8 mouse cellular contexts compared by ENCODE assay signal in the genomic region with DNA sequence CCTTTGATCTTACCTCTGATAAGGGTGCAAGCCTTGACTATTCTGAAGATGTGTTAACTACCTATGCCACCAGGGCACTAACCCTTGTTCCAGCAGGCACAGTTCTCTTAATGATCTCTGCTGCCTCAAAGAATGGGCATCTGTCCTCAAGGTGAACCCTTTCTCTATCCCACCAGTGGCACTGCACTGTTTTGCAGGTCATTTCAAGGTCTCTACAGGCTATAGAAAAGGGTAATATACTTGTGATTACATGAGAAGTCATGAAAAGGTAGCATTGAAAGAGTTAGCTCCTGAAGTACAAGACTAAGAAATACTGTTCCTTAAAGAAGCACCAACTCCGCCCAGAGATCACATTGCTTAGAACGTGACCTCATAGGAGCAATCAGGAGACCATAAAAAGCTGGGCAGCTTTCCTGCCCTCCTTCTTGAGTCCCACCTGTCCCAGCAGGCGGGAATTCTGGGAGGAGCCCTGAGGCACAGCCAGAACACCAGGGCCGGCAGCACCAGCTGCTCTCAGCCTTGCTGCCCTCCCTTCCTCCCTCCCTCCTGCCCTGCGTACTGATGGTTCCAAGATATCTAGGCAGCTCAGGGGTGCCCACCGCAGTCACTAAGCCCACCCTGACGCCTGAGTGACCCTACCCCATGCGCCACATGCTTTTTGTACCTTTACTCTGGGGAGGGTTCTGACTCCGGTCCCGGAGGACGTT.
DNase-seq lines count a peak whose midpoint lies in the region; ATAC-seq and TF ChIP-seq lines count a peak whose summit lies in the region.

No protein-coding gene starts in this region.

- H3K4me2 ChIP-seq in forebrain, embryonic 11.5 days (ENCODE audit: low read depth, low read length, severe bottlenecking) = peak overlapping the region; percentile 83
- peak overlapping the region; percentile 71 for H3K4me2 ChIP-seq in hindbrain, embryonic 14.5 days (replicated peaks)
- peak overlapping the region; percentile 61 for H3K4me2 ChIP-seq in liver, embryonic 13.5 days

- peak; percentile 80 for ATAC-seq in forebrain, embryonic 11.5 days (replicated peaks; ENCODE audit: low FRiP score)
- peak; percentile 67 for ATAC-seq in hindbrain, embryonic 14.5 days (ENCODE audit: low FRiP score)
- ATAC-seq in liver, embryonic 13.5 days (ENCODE audit: low read depth) = peak; percentile 62

- peak overlapping the region; percentile 76 for H3K27ac ChIP-seq in forebrain, embryonic 11.5 days (ENCODE audit: low read depth, low read length)
- peak overlapping the region; percentile 85 for H3K27ac ChIP-seq in hindbrain, embryonic 14.5 days
- H3K27ac ChIP-seq in liver, embryonic 13.5 days = peak overlapping the region; percentile 19; the same call in 1 of the 2 replicates

- no peaks in the 10 kb centered on the region for H3K9me3 ChIP-seq in forebrain, embryonic 11.5 days (ENCODE audit: control insufficient read depth, low read length)
- H3K9me3 ChIP-seq in hindbrain, embryonic 14.5 days (ENCODE audit: control insufficient read depth, low read length) = no peaks in the 10 kb centered on the region
- no peaks in the 10 kb centered on the region for H3K9me3 ChIP-seq in liver, embryonic 13.5 days (replicated peaks)

- TF ChIP-seq POLR2A in brain, embryonic 14.5 days (IDR thresholded peaks at IDR 0.05; ENCODE audit: borderline replicate concordance, extremely low read depth, insufficient read depth, insufficient read length, poor library complexity, severe bottlenecking) = no peak

- peak; percentile 30 to 73 for DNase-seq in left cerebral cortex, postnatal 14 days (ENCODE audit: low spot score in 2 of 2)
- no peak for DNase-seq in left cerebral cortex, adult 11 months (ENCODE audit: low spot score)
- peak; percentile 86 for DNase-seq in brain, embryonic 14.5 days (ENCODE audit: low read depth)
- DNase-seq in forebrain, embryonic 11.5 days (ENCODE audit: low spot score) = peak; percentile 67
- no peak for DNase-seq in hindbrain, embryonic 14.5 days (ENCODE audit: low spot score)
- DNase-seq in liver, embryonic 13.5 days = no peak
- DNase-seq in natural killer cell, adult 2 months (ENCODE audit: low spot score in 2 of 2) = peak; percentile 67
- DNase-seq in ovary, adult 18-20 months (ENCODE audit: low spot score) = no peak

- intact Hi-C loops in left cerebral cortex, postnatal 14 days (cut with DNase I) = loop anchor here (5.0 kb wide), 1 partner anchor 151 kb away; no protein-coding TSS in a partner anchor

- no peaks in the 10 kb centered on the region for H3K27me3 ChIP-seq in forebrain, embryonic 11.5 days (ENCODE audit: control insufficient read depth, insufficient read depth, low read length)
- H3K27me3 ChIP-seq in hindbrain, embryonic 14.5 days (ENCODE audit: control insufficient read depth, insufficient read depth, low read length) = no peaks in the 10 kb centered on the region
- H3K27me3 ChIP-seq in liver, embryonic 13.5 days = no peaks in the 10 kb centered on the region

- 16% methylated on average over 11 of the region's 11 CpGs for WGBS in forebrain, embryonic 11.5 days
- WGBS in hindbrain, embryonic 14.5 days = 19% methylated on average over 11 of the region's 11 CpGs
- 6% methylated on average over 11 of the region's 11 CpGs for WGBS in liver, embryonic 13.5 days (ENCODE audit: insufficient replicate concordance)

- peak overlapping the region; percentile 32 for H3K4me3 ChIP-seq in forebrain, embryonic 11.5 days (ENCODE audit: low read depth, low read length)
- H3K4me3 ChIP-seq in hindbrain, embryonic 14.5 days (replicated peaks; ENCODE audit: low read length) = peak overlapping the region; percentile 35
- H3K4me3 ChIP-seq in liver, embryonic 13.5 days (replicated peaks) = peak overlapping the region; percentile 48

- no peak for TF ChIP-seq CTCF in brain, embryonic 14.5 days (IDR thresholded peaks at IDR 0.05; ENCODE audit: borderline replicate concordance, extremely low read depth, insufficient read depth, insufficient read length)

- H3K4me1 ChIP-seq in forebrain, embryonic 11.5 days (replicated peaks; ENCODE audit: control insufficient read depth, insufficient read depth, low read length) = peaks cover 10% of the 10 kb centered on the region; the same call in 1 of the 2 replicates
- H3K4me1 ChIP-seq in hindbrain, embryonic 14.5 days (replicated peaks; ENCODE audit: control insufficient read depth, insufficient read depth, low read length) = peaks cover 22% of the 10 kb centered on the region
- H3K4me1 ChIP-seq in liver, embryonic 13.5 days (replicated peaks) = peaks cover 12% of the 10 kb centered on the region

- peak overlapping the region; percentile 67 for H3K9ac ChIP-seq in forebrain, embryonic 11.5 days (ENCODE audit: low read length)
- H3K9ac ChIP-seq in hindbrain, embryonic 14.5 days = peak overlapping the region; percentile 60
- H3K9ac ChIP-seq in liver, embryonic 13.5 days = peak overlapping the region; percentile 47

- no peaks in the 10 kb centered on the region for H3K36me3 ChIP-seq in forebrain, embryonic 11.5 days (ENCODE audit: control insufficient read depth, insufficient read depth, low read length)
- H3K36me3 ChIP-seq in hindbrain, embryonic 14.5 days (replicated peaks; ENCODE audit: control insufficient read depth, insufficient read depth) = no peaks in the 10 kb centered on the region
- no peaks in the 10 kb centered on the region for H3K36me3 ChIP-seq in liver, embryonic 13.5 days

Comparison
In these comparisons a context has a peak if more than half of its experiments do, and no peak if none do; other contexts are left out.
1. DNase-seq: peak in left cerebral cortex, postnatal 14 days (2 of 2), brain, embryonic 14.5 days (single experiment), forebrain, embryonic 11.5 days (single experiment) and natural killer cell, adult 2 months (2 of 2); none in left cerebral cortex, adult 11 months (single experiment), hindbrain, embryonic 14.5 days (single experiment), liver, embryonic 13.5 days (single experiment) and ovary, adult 18-20 months (single experiment).
2. H3K27ac ChIP-seq: peak in every context shown above with its lines; median percentile 85 in hindbrain, embryonic 14.5 days; 76 in forebrain, embryonic 11.5 days; 19 in liver, embryonic 13.5 days.
3. Peak in every context shown above with its lines, with median percentiles within 50 percentile points of each other: ATAC-seq, H3K4me2 ChIP-seq, H3K4me3 ChIP-seq and H3K9ac ChIP-seq.